Mouse (Mus musculus) olfactory bulb, adult 2 months (tissue): ENCODE measurements around the gene Ift22.

ENCODE experiments used
- CTCF ChIP-seq: fragments of 200-500 bp; IDR thresholded peaks from 2 replicates; pipeline ENCODE4 v1.5.1; 2012; ENCODE audit warnings: low read depth, mild to moderate bottlenecking, low read length, moderate library complexity; ENCODE audit not compliant: insufficient read depth
- POLR2A ChIP-seq: fragments of 200-500 bp; IDR thresholded peaks from 2 replicates; pipeline ENCODE4 v1.6.1; 2012; ENCODE audit warnings: mild to moderate bottlenecking, low read depth, low read length, moderate library complexity; ENCODE audit not compliant: insufficient read depth

- TF ChIP-seq POLR2A (no peak), CTCF (no peak)
Measured at GRCm38 (mm10) chr5:136872417-136872816, 35.5 kb upstream of the Ift22 start.
